Mouse (Mus musculus): ENCODE measurements around the gene Cgas. TPM values are rescaled to one million over a fixed set of nuclear protein-coding genes. Genes with fewer than 3 reads are reported as not detected.

Cgas gene
- polyA plus RNA-seq, 1 experiment: 1.5 TPM

GRCm38 (mm10) chr9:78447973-78448873 is 5.2 kb upstream of the Cgas start, which contains the start of the genes Mto1 and Gm17324:
Mto1 (plus strand) TSS chr9:78448208.
Gm17324 (minus strand) TSS chr9:78448786.
- peaks cover 4% of the 10 kb centered on the region; the same call in 1 of the 2 replicates for H3K36me3 ChIP-seq (ENCODE audit: control insufficient read depth, insufficient read depth, low read length)
- H3K4me1 ChIP-seq (replicated peaks; ENCODE audit: control insufficient read depth, insufficient read depth, low read length): peaks cover 10% of the 10 kb centered on the region
- H3K27ac ChIP-seq (ENCODE audit: control insufficient read depth, insufficient read depth, low read length): no peak within 1 kb of the TSS
- peak within 1 kb of the TSS; percentile 74 for H3K4me3 ChIP-seq (ENCODE audit: control insufficient read depth, insufficient read depth, low read length)
- TF ChIP-seq POLR2A (IDR thresholded peaks at IDR 0.05; ENCODE audit: control insufficient read depth, extremely low read depth, insufficient read depth, low read length, poor library complexity): peak; percentile 88
- 0 out of 2 replicates have a peak, but pooled peaks have one; percentile 34 for TF ChIP-seq CTCF (IDR thresholded peaks at IDR 0.05; ENCODE audit: borderline replicate concordance, control insufficient read depth, extremely low read depth, insufficient read depth, low read length, poor library complexity)
- H3K27me3 ChIP-seq (ENCODE audit: control insufficient read depth, insufficient read depth, low read length): no peaks in the 10 kb centered on the region
- under 1% methylated on average over 96 of the region's 96 CpGs for WGBS
- peak; percentile 86 for DNase-seq

GRCm38 (mm10) chr9:78447606-78447972 is 4.6 kb upstream of the Cgas start:
- 47% methylated on average over 9 of the region's 9 CpGs for WGBS
- Histone ChIP-seq H3K36me3 (ENCODE audit: control insufficient read depth, insufficient read depth, low read length) (no peaks in the 10 kb centered on the region; the same call in 1 of the 2 replicates), H3K27ac (ENCODE audit: control insufficient read depth, insufficient read depth, low read length) (no peak overlapping the region), H3K4me3 (ENCODE audit: control insufficient read depth, insufficient read depth, low read length) (no peak overlapping the region), H3K4me1 (replicated peaks; ENCODE audit: control insufficient read depth, insufficient read depth, low read length) (peaks cover 11% of the 10 kb centered on the region), H3K27me3 (ENCODE audit: control insufficient read depth, insufficient read depth, low read length) (no peaks in the 10 kb centered on the region; the same call in 1 of the 2 replicates)
- DNase-seq: no peak
- TF ChIP-seq POLR2A (IDR thresholded peaks at IDR 0.05; ENCODE audit: control insufficient read depth, extremely low read depth, insufficient read depth, low read length, poor library complexity): no peak
- TF ChIP-seq CTCF (IDR thresholded peaks at IDR 0.05; ENCODE audit: borderline replicate concordance, control insufficient read depth, extremely low read depth, insufficient read depth, low read length, poor library complexity): no peak

- TF ChIP-seq POLR2A (IDR thresholded peaks at IDR 0.05; ENCODE audit: control insufficient read depth, extremely low read depth, insufficient read depth, low read length, poor library complexity) (no peak), CTCF (IDR thresholded peaks at IDR 0.05; ENCODE audit: borderline replicate concordance, control insufficient read depth, extremely low read depth, insufficient read depth, low read length, poor library complexity) (no peak)
- no peaks in the 10 kb centered on the region; the same call in 1 of the 2 replicates for H3K27me3 ChIP-seq (ENCODE audit: control insufficient read depth, insufficient read depth, low read length)
- H3K27ac ChIP-seq (ENCODE audit: control insufficient read depth, insufficient read depth, low read length): no peak overlapping the region
- H3K4me3 ChIP-seq (ENCODE audit: control insufficient read depth, insufficient read depth, low read length): peak overlapping the region; percentile 68
- WGBS: 3% methylated on average over 9 of the region's 9 CpGs
- no peak for DNase-seq
- no peaks in the 10 kb centered on the region for H3K36me3 ChIP-seq (ENCODE audit: control insufficient read depth, insufficient read depth, low read length)
- peaks cover 6% of the 10 kb centered on the region for H3K4me1 ChIP-seq (replicated peaks; ENCODE audit: control insufficient read depth, insufficient read depth, low read length)
These were observed 829 bp downstream of the Cgas start for GRCm38 (mm10) chr9:78442237-78442578.

- Histone ChIP-seq H3K27me3 (ENCODE audit: control insufficient read depth, insufficient read depth, low read length) (no peaks in the 10 kb centered on the region; the same call in 1 of the 2 replicates), H3K27ac (ENCODE audit: control insufficient read depth, insufficient read depth, low read length) (no peak overlapping the region), H3K4me1 (replicated peaks; ENCODE audit: control insufficient read depth, insufficient read depth, low read length) (peaks cover 6% of the 10 kb centered on the region), H3K4me3 (ENCODE audit: control insufficient read depth, insufficient read depth, low read length) (no peak overlapping the region), H3K36me3 (ENCODE audit: control insufficient read depth, insufficient read depth, low read length) (no peaks in the 10 kb centered on the region)
- TF ChIP-seq CTCF (IDR thresholded peaks at IDR 0.05; ENCODE audit: borderline replicate concordance, control insufficient read depth, extremely low read depth, insufficient read depth, low read length, poor library complexity): no peak
- TF ChIP-seq POLR2A (IDR thresholded peaks at IDR 0.05; ENCODE audit: control insufficient read depth, extremely low read depth, insufficient read depth, low read length, poor library complexity): no peak
- WGBS: 38% methylated on average over 5 of the region's 5 CpGs
- DNase-seq: no peak
These were observed 3.6 kb downstream of the Cgas start for GRCm38 (mm10) chr9:78439426-78439825.

GRCm38 (mm10) chr9:78432471-78432870 is 10.6 kb downstream of the Cgas start:
- H3K27me3 ChIP-seq (ENCODE audit: control insufficient read depth, insufficient read depth, low read length): no peaks in the 10 kb centered on the region
- H3K4me1 ChIP-seq (replicated peaks; ENCODE audit: control insufficient read depth, insufficient read depth, low read length): peaks cover 8% of the 10 kb centered on the region
- H3K27ac ChIP-seq (ENCODE audit: control insufficient read depth, insufficient read depth, low read length): no peak overlapping the region
- 94% methylated on average over 5 of the region's 5 CpGs for WGBS
- no peak overlapping the region for H3K4me3 ChIP-seq (ENCODE audit: control insufficient read depth, insufficient read depth, low read length)
- no peak for DNase-seq
- H3K36me3 ChIP-seq (ENCODE audit: control insufficient read depth, insufficient read depth, low read length): no peaks in the 10 kb centered on the region
- TF ChIP-seq CTCF (IDR thresholded peaks at IDR 0.05; ENCODE audit: borderline replicate concordance, control insufficient read depth, extremely low read depth, insufficient read depth, low read length, poor library complexity) (no peak), POLR2A (IDR thresholded peaks at IDR 0.05; ENCODE audit: control insufficient read depth, extremely low read depth, insufficient read depth, low read length, poor library complexity) (no peak)

GRCm38 (mm10) chr9:78430486-78430885 is 12.6 kb downstream of the Cgas start:
- Histone ChIP-seq H3K36me3 (ENCODE audit: control insufficient read depth, insufficient read depth, low read length) (no peaks in the 10 kb centered on the region), H3K27ac (ENCODE audit: control insufficient read depth, insufficient read depth, low read length) (no peak overlapping the region), H3K4me1 (replicated peaks; ENCODE audit: control insufficient read depth, insufficient read depth, low read length) (peaks cover 12% of the 10 kb centered on the region), H3K4me3 (ENCODE audit: control insufficient read depth, insufficient read depth, low read length) (no peak overlapping the region), H3K27me3 (ENCODE audit: control insufficient read depth, insufficient read depth, low read length) (no peaks in the 10 kb centered on the region)
- no peak for DNase-seq
- 87% methylated on average over 6 of the region's 6 CpGs for WGBS
- TF ChIP-seq CTCF (IDR thresholded peaks at IDR 0.05; ENCODE audit: borderline replicate concordance, control insufficient read depth, extremely low read depth, insufficient read depth, low read length, poor library complexity) (no peak), POLR2A (IDR thresholded peaks at IDR 0.05; ENCODE audit: control insufficient read depth, extremely low read depth, insufficient read depth, low read length, poor library complexity) (no peak)
